ENCODE assay signal across 14 mouse cellular contexts in genomic region chr7:40563447-40564118, GRCm38 (mm10).
A peak's percentile ranks its signal among the peaks of the same experiment; 100 is the strongest.
DNase-seq lines count a peak whose midpoint lies in the region; ATAC-seq and TF ChIP-seq lines count a peak whose summit lies in the region.
"Had no signal": no experiment of that assay in that cellular context is flagged by ENCODE, and none has a peak within 500 bp of the region (broad histone marks: within the 10 kb centered on the region; RNA-seq: fewer than 3 reads in every experiment).

No protein-coding gene starts in this region.

- no peak overlapping the region for H3K4me3 ChIP-seq in forebrain, embryonic 12.5 days (replicated peaks)
- H3K4me3 ChIP-seq in hindbrain, embryonic 14.5 days (replicated peaks; ENCODE audit: low read length): no peak overlapping the region
- no peak overlapping the region for H3K4me3 ChIP-seq in midbrain, embryonic 16.5 days (ENCODE audit: low read depth, low read length)
- H3K4me3 ChIP-seq: heart, embryonic 15.5 days; limb, embryonic 12.5 days had no signal

- peak; percentile 71 for DNase-seq in brain, embryonic 14.5 days (ENCODE audit: low read depth)
- DNase-seq in hindbrain, embryonic 14.5 days (ENCODE audit: low spot score): no peak
- DNase-seq in adrenal gland, postnatal 4 days (ENCODE audit: low spot score in 2 of 2): no peak
- no peak for DNase-seq in kidney, postnatal 25 days
- DNase-seq in cerebellum, postnatal 10 days: no peak
- DNase-seq: cerebellum, adult 8-10 months; lung, postnatal 10 days; right cerebral cortex, postnatal 25 days; thymus, postnatal 4 days had no signal

- no peak for TF ChIP-seq CTCF in brain, embryonic 14.5 days (IDR thresholded peaks at IDR 0.05; ENCODE audit: borderline replicate concordance, extremely low read depth, insufficient read depth, insufficient read length)

- no peaks in the 10 kb centered on the region for H3K27me3 ChIP-seq in forebrain, embryonic 12.5 days
- H3K27me3 ChIP-seq in hindbrain, embryonic 14.5 days (ENCODE audit: control insufficient read depth, insufficient read depth, low read length): no peaks in the 10 kb centered on the region
- H3K27me3 ChIP-seq in midbrain, embryonic 16.5 days (ENCODE audit: control insufficient read depth, insufficient read depth, low read depth, low read length): no peaks in the 10 kb centered on the region
- H3K27me3 ChIP-seq: heart, embryonic 15.5 days; limb, embryonic 12.5 days had no signal

- ATAC-seq in forebrain, embryonic 12.5 days (ENCODE audit: low FRiP score): peak; percentile 85
- ATAC-seq in hindbrain, embryonic 14.5 days (ENCODE audit: low FRiP score): peak; percentile 80
- ATAC-seq in midbrain, embryonic 16.5 days: peak; percentile 87

- no peak for TF ChIP-seq POLR2A in brain, embryonic 14.5 days (IDR thresholded peaks at IDR 0.05; ENCODE audit: borderline replicate concordance, extremely low read depth, insufficient read depth, insufficient read length, poor library complexity, severe bottlenecking)

- no peaks in the 10 kb centered on the region for H3K9me3 ChIP-seq in forebrain, embryonic 12.5 days
- H3K9me3 ChIP-seq in hindbrain, embryonic 14.5 days (ENCODE audit: control insufficient read depth, low read length): no peaks in the 10 kb centered on the region
- H3K9me3 ChIP-seq in midbrain, embryonic 16.5 days (replicated peaks; ENCODE audit: control insufficient read depth, low read length, poor library complexity, severe bottlenecking): no peaks in the 10 kb centered on the region
- H3K9me3 ChIP-seq: heart, embryonic 15.5 days; limb, embryonic 12.5 days had no signal

- 0 out of 2 replicates have a peak overlapping the region, but pooled peaks have one; percentile 42 for H3K27ac ChIP-seq in forebrain, embryonic 12.5 days
- no peak overlapping the region for H3K27ac ChIP-seq in hindbrain, embryonic 14.5 days
- no peak overlapping the region for H3K27ac ChIP-seq in midbrain, embryonic 16.5 days (ENCODE audit: low read length)
- H3K27ac ChIP-seq: heart, embryonic 15.5 days; limb, embryonic 12.5 days; liver, embryonic 14.5 days had no signal

- peaks cover 14% of the 10 kb centered on the region; the same call in 1 of the 2 replicates for H3K4me1 ChIP-seq in forebrain, embryonic 12.5 days
- peaks cover 9% of the 10 kb centered on the region; the same call in 1 of the 2 replicates for H3K4me1 ChIP-seq in hindbrain, embryonic 14.5 days (replicated peaks; ENCODE audit: control insufficient read depth, insufficient read depth, low read length)
- H3K4me1 ChIP-seq in midbrain, embryonic 16.5 days (ENCODE audit: control insufficient read depth, insufficient read depth, low read length): no peaks in the 10 kb centered on the region; the same call in 1 of the 2 replicates
- H3K4me1 ChIP-seq: heart, embryonic 15.5 days; limb, embryonic 12.5 days had no signal

- WGBS in forebrain, embryonic 12.5 days: 28% methylated on average over 10 of the region's 10 CpGs
- WGBS in hindbrain, embryonic 14.5 days: 50% methylated on average over 10 of the region's 10 CpGs
- WGBS in midbrain, embryonic 16.5 days: 41% methylated on average over 10 of the region's 10 CpGs

- H3K36me3 ChIP-seq in forebrain, embryonic 12.5 days (replicated peaks): no peaks in the 10 kb centered on the region
- no peaks in the 10 kb centered on the region for H3K36me3 ChIP-seq in hindbrain, embryonic 14.5 days (replicated peaks; ENCODE audit: control insufficient read depth, insufficient read depth)
- no peaks in the 10 kb centered on the region for H3K36me3 ChIP-seq in midbrain, embryonic 16.5 days (ENCODE audit: control insufficient read depth, insufficient read depth, low read length)
- H3K36me3 ChIP-seq: heart, embryonic 15.5 days; limb, embryonic 12.5 days had no signal

- H3K4me2 ChIP-seq in forebrain, embryonic 12.5 days: no peak overlapping the region
- no peak overlapping the region for H3K4me2 ChIP-seq in hindbrain, embryonic 14.5 days (replicated peaks)
- no peak overlapping the region for H3K4me2 ChIP-seq in midbrain, embryonic 16.5 days (ENCODE audit: low read length)
- H3K4me2 ChIP-seq: heart, embryonic 15.5 days; limb, embryonic 12.5 days had no signal

- H3K9ac ChIP-seq in forebrain, embryonic 12.5 days: no peak overlapping the region
- no peak overlapping the region for H3K9ac ChIP-seq in hindbrain, embryonic 14.5 days
- H3K9ac ChIP-seq in midbrain, embryonic 16.5 days (ENCODE audit: low read depth, low read length): no peak overlapping the region
- H3K9ac ChIP-seq: heart, embryonic 15.5 days; limb, embryonic 12.5 days; liver, embryonic 14.5 days had no signal
